Mouse (Mus musculus) bone marrow, adult 2 months (tissue): ENCODE results near the gene 3110082J24Rik.

Source experiments
- CTCF ChIP-seq: fragments of 200-500 bp; IDR thresholded peaks from 2 replicates; pipeline ENCODE4 v1.5.1; 2011; ENCODE audit warnings: low read length, control low read depth; ENCODE audit not compliant: control insufficient read depth, insufficient read depth
- POLR2A ChIP-seq: fragments of 200-500 bp; IDR thresholded peaks from 2 replicates; pipeline ENCODE4 v1.6.1; 2011; ENCODE audit warnings: low read depth, mild to moderate bottlenecking, control low read depth, low read length, borderline replicate concordance; ENCODE audit not compliant: control insufficient read depth

DNA sequence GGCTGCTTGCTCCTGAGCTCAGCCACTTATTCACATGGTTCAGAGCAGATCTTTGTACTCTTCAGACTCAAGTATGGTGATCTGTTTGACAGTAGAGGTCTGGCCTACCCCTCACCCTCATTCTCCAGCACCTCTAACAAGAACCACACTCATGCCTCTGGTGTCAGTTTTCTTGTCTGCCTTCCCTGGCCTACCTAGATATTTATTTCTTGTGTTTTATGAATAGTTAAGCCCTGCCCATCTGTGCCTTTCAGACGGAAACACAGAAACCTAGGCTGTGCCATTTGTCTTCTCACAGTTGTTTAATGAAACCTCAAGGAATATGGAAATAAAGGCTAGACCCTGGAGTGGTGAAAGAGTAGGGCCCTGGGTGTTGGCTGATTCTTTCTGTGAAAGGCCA, 12.1 kb upstream of the 3110082J24Rik start:
- TF ChIP-seq CTCF (no peak), POLR2A (no peak)
